Mouse (Mus musculus) intestine, postnatal 0 days (tissue): ENCODE data around the gene Vmn1r203. TPM values are rescaled to one million over a fixed set of nuclear protein-coding genes. Genes with fewer than 3 reads are reported as not detected.
"Not testable (repeated sequence)": the region's sequence is repeated elsewhere in the genome, so short reads cannot be mapped to it uniquely, and the experiment has no call there.

Experiments used
- ATAC-seq: fragments of 200-750 bp; cut with Nextera tagmentation; 2 replicates; pipeline ENCODE4 v1.8.0; 2017; ENCODE audit warnings: mild to moderate bottlenecking, moderate TSS enrichment, moderate library complexity
- H3K27ac ChIP-seq: fragments of 300-500 bp; sonication (generic); 2 replicates; pipeline ENCODE4 v1.5.1; 2014; ENCODE audit warnings: mild to moderate bottlenecking, low read depth, low read length, moderate library complexity
- H3K27me3 ChIP-seq: fragments of 300-500 bp; sonication (generic); replicated peaks from 2 replicates; pipeline ENCODE4 v1.6.1; 2014; ENCODE audit warnings: low read length, mixed read lengths; ENCODE audit not compliant: control insufficient read depth, insufficient read depth
- H3K36me3 ChIP-seq: fragments of 300-500 bp; sonication (generic); 2 replicates; pipeline ENCODE4 v1.6.1; 2014; ENCODE audit warnings: mild to moderate bottlenecking, moderate library complexity; ENCODE audit not compliant: control insufficient read depth, insufficient read depth
- H3K4me1 ChIP-seq: fragments of 300-500 bp; sonication (generic); replicated peaks from 2 replicates; pipeline ENCODE4 v1.6.1; 2014; ENCODE audit warnings: antibody characterized with exemption, low read length, mixed read lengths; ENCODE audit not compliant: control insufficient read depth, insufficient read depth
- H3K4me2 ChIP-seq: fragments of 300-500 bp; sonication (generic); replicated peaks from 2 replicates; pipeline ENCODE4 v1.6.1; 2014; ENCODE audit warnings: low read depth, mild to moderate bottlenecking, moderate library complexity
- H3K4me3 ChIP-seq: fragments of 300-500 bp; sonication (generic); 2 replicates; pipeline ENCODE4 v1.5.1; 2014; ENCODE audit warnings: low read depth, low read length
- H3K9ac ChIP-seq: fragments of 300-500 bp; sonication (generic); 2 replicates; pipeline ENCODE4 v1.6.1; 2014; ENCODE audit warnings: mild to moderate bottlenecking, low read depth, low read length
- H3K9me3 ChIP-seq: fragments of 300-500 bp; sonication (generic); 2 replicates; pipeline ENCODE4 v1.6.1; 2016; ENCODE audit warnings: mixed run types; ENCODE audit not compliant: control insufficient read depth
- CTCF ChIP-seq: sonication (generic); IDR thresholded peaks from 2 replicates; pipeline ENCODE4 v1.5.1; 2016; ENCODE audit warnings: low read depth, mild to moderate bottlenecking, control low read depth, antibody characterized with exemption, moderate library complexity
- WGBS: fragments of 180-500 bp; shearing (Covaris S2); extraction: QIAGEN DNeasy Blood & Tissue Kit; methylation state at CpG from one replicate; pipeline ENCODE4 v1.1.7; 2014; 5-methylcytosine and 5-hydroxymethylcytosine counted together
- polyA plus RNA-seq: library from polyadenylated mRNA; unstranded; fragments of >200 nt; fragmentation: Nextera tagmentation; extraction: Ambion mirVana; gene quantifications from 2 replicates; pipeline ENCODE4 v1.2.1, GENCODE M21; 2015

Gene Vmn1r203
- polyA plus RNA-seq = not detected in 2 replicates

DNA sequence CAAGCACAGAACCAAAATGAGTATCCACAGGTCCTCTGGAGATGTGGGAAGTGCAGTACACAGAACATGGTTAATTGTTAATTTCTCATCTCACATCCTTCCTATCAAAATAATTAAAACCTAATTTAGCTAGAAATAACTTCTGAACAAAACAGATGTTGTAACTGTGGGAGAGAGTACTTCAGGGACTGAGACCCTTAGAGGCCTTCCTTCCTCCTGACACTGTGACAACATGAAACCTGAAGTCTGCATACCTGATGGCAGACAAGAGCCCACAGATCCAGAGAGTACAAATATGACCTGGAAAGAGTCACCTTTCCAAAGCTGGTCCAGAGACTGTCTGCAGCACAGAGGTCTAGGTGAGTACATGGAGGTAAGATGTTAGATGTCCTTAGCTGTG is at the start of gene Vmn1r203:
TSS of gene Vmn1r203 (plus strand) at position 301 of the 400 bp plus-strand sequence.
- Histone ChIP-seq H3K4me2 (no peak within 1 kb of the TSS), H3K36me3 (no peaks in the 10 kb centered on the region), H3K4me1 (no peaks in the 10 kb centered on the region), H3K27me3 (no peaks in the 10 kb centered on the region), H3K9me3 (no peaks in the 10 kb centered on the region), H3K4me3 (no peak within 1 kb of the TSS), H3K9ac (no peak within 1 kb of the TSS), H3K27ac (no peak within 1 kb of the TSS)
- no peak for ATAC-seq
- no peak for TF ChIP-seq CTCF

DNA sequence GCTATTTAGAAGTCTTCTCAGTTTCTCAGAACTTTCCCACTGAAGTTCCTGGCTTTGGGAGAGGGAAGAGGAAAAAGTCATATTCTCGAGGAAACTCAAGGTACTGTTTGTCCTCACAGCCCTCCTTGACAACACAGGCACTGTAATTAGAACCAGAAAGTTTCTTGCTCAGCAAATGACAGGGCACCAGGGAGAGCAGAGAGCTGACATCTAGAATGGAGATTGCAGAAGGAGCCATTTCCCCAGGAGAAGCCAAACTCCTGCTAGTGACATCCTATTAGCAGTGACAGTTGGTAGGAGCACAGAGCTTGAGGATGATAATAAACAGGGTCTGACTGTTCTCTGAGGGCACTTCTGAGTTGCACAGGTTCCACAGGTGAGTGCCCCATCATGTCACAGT is 46.3 kb upstream of the Vmn1r203 start, which contains the start of gene Vmn1r201:
TSS of gene Vmn1r201 (plus strand) at position 301 of the 400 bp plus-strand sequence.
- WGBS = 48% methylated on average over 1 of the region's 1 CpGs
- no peak within 1 kb of the TSS for H3K9ac ChIP-seq
- H3K9me3 ChIP-seq = no peaks in the 10 kb centered on the region
- TF ChIP-seq CTCF = no peak
- no peaks in the 10 kb centered on the region for H3K27me3 ChIP-seq
- H3K4me2 ChIP-seq = no peak within 1 kb of the TSS
- no peak for ATAC-seq
- no peak within 1 kb of the TSS for H3K27ac ChIP-seq
- no peak within 1 kb of the TSS for H3K4me3 ChIP-seq
- H3K4me1 ChIP-seq = no peaks in the 10 kb centered on the region
- no peaks in the 10 kb centered on the region for H3K36me3 ChIP-seq

DNA sequence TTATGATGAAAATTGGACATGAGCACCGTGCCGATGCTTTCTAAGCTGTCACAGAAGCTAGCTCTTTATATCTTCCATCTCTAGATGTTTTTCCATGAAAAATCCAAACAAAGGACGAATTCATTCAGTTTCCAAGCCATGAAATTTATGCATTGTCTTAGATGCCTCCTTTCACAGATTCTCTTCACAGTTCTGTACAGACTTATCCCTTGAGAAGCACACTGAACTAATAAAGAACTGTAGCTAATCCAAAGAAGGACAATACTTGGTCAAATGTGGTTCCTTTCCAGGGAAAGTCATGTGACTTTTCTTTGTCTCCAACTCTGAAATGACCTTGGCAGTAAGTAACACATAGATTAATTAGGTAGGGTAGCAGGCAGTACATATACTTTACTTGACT is 15.5 kb upstream of the Vmn1r203 start:
- Histone ChIP-seq H3K27me3 (no peaks in the 10 kb centered on the region), H3K4me1 (no peaks in the 10 kb centered on the region), H3K27ac (no peak overlapping the region), H3K9me3 (no peaks in the 10 kb centered on the region), H3K9ac (no peak overlapping the region), H3K4me2 (no peak overlapping the region), H3K36me3 (no peaks in the 10 kb centered on the region), H3K4me3 (no peak overlapping the region)
- 76% methylated on average over 3 of the region's 3 CpGs for WGBS
- TF ChIP-seq CTCF = no peak
- no peak for ATAC-seq

DNA sequence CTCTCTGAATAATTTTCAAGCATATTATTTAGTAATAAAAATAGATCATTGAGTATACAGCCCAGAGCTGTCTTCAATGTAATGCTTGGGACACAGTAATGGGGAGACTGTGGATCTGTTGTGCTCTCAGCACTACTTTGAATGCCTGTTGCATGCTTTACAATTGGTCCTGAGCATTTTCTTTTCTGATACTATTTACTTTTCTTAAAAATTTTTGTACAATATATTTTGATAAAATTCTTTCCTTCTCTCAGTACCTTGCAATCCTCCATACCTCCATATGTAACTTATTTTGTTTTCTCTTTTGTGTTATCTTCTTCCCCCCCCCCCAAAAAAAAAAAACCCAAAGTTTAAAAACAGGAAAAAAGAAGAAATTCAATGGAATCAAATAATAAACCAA is 12.6 kb upstream of the Vmn1r203 start, which contains the start of gene Vmn1r202:
TSS of gene Vmn1r202 (minus strand) at position 101 of the 400 bp plus-strand sequence.
- Histone ChIP-seq H3K27ac (no peak within 1 kb of the TSS), H3K9ac (no peak within 1 kb of the TSS), H3K27me3 (no peaks in the 10 kb centered on the region), H3K4me3 (no peak within 1 kb of the TSS), H3K4me1 (no peaks in the 10 kb centered on the region), H3K9me3 (no peaks in the 10 kb centered on the region), H3K36me3 (no peaks in the 10 kb centered on the region), H3K4me2 (no peak within 1 kb of the TSS)
- ATAC-seq = no peak
- TF ChIP-seq CTCF = no peak

DNA sequence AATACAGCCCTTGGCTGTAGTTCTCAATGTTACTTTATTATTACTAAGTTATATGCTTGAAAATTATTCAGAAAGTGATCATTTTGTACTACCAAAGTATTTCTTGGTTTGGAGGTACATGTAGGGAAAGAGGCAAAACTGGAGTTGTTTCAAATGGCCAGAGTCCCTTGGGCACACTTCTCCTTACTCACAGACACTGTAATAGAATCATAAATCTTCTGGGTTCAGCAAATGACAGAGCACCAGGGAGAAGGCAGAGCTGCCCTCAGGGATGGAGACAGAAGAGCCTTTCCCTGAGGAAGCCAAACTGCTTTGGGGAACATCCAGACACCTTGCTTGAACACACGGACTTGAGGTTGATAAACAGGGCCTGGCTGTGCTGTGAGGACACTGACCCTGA is 35.0 kb downstream of the Vmn1r203 start, which contains the start of gene Vmn1r204:
TSS of gene Vmn1r204 (plus strand) at position 301 of the 400 bp plus-strand sequence.
- 58% methylated on average over 1 of the region's 1 CpGs for WGBS

DNA sequence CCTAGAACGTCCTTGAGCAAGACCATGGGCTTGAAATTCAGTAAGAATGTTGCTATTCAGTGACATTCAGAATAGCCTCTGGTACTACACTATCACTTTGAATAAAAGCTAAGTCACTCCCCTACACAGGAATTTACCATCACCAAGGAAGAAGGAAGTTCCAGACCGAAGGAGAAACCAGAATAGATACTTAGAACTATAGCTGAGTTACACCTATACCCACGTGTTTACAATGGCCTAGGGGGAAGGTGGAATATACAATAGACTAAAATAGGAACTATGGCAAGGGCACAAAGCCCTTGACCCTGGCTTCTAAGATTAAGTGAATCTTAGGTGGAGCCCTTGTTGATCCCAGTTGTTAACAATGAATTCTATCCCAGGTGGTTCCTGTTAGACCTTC is 57.0 kb downstream of the Vmn1r203 start:
- not testable (repeated sequence) for H3K36me3 ChIP-seq, H3K9me3 ChIP-seq, H3K4me2 ChIP-seq, H3K4me3 ChIP-seq, H3K9ac ChIP-seq, H3K4me1 ChIP-seq, ATAC-seq, H3K27me3 ChIP-seq, H3K27ac ChIP-seq
- 84% methylated on average over 3 of the region's 3 CpGs for WGBS

More for the DNA sequence above, 35.0 kb downstream of the Vmn1r203 start, which contains the start of gene Vmn1r204:
- H3K9ac ChIP-seq, H3K27ac ChIP-seq, H3K27me3 ChIP-seq, H3K9me3 ChIP-seq, H3K4me1 ChIP-seq, H3K4me2 ChIP-seq, ATAC-seq, H3K4me3 ChIP-seq, H3K36me3 ChIP-seq: not testable (repeated sequence)

Other genes with a start within 250 kb of the Vmn1r203 start
- gene Vmn1r195, start 247.6 kb upstream of the Vmn1r203 start, polyA plus RNA-seq = not detected in 2 replicates
- not detected in 2 replicates for gene Vmn1r196, start 228.2 kb upstream of the Vmn1r203 start, polyA plus RNA-seq
- not detected in 2 replicates for gene Vmn1r197, start 193.5 kb upstream of the Vmn1r203 start, polyA plus RNA-seq
- not detected in 2 replicates for gene Vmn1r198, start 167.8 kb upstream of the Vmn1r203 start, polyA plus RNA-seq
- gene Vmn1r199, start 138.3 kb upstream of the Vmn1r203 start, polyA plus RNA-seq = not detected in 2 replicates
- not detected in 2 replicates for gene Vmn1r200, start 127.7 kb upstream of the Vmn1r203 start, polyA plus RNA-seq
- not detected in 2 replicates for gene Vmn1r201, start 46.2 kb upstream of the Vmn1r203 start, polyA plus RNA-seq
- gene Vmn1r202, start 12.7 kb upstream of the Vmn1r203 start, polyA plus RNA-seq = not detected in 2 replicates
- gene Vmn1r204, start 35.1 kb downstream of the Vmn1r203 start, polyA plus RNA-seq = not detected in 2 replicates
- gene Vmn1r205, start 74.9 kb downstream of the Vmn1r203 start, polyA plus RNA-seq = not detected in 2 replicates
- gene Vmn1r206, start 106.1 kb downstream of the Vmn1r203 start, polyA plus RNA-seq = not detected in 2 replicates
- gene Vmn1r207-ps, start 211.5 kb downstream of the Vmn1r203 start, polyA plus RNA-seq = not detected in 2 replicates